Mouse (Mus musculus): ENCODE measurements around the gene Inppl1.

Inppl1 gene

DNA sequence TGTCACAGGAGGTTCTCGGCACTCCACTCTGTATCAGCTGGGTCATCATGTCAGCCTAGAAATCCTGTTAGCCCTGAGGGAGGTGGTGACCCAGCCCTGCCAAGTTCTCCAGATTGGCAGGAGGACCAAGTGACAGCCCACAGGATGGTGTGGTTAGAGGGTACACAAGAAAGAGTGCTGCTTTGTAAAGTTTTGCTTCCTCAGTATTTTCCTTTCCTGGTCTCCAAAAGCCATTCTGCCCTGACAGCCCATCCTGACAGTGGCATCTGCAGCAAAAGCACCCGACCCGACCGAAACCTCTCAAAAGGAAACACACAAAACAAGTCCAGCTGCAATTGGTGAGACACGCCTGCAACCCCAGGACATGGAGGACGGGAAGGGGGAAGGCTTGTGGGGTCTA is 6.2 kb upstream of the Inppl1 start:
- DNase-seq (ENCODE audit: low spot score in 2 of 2) = no peak

DNA sequence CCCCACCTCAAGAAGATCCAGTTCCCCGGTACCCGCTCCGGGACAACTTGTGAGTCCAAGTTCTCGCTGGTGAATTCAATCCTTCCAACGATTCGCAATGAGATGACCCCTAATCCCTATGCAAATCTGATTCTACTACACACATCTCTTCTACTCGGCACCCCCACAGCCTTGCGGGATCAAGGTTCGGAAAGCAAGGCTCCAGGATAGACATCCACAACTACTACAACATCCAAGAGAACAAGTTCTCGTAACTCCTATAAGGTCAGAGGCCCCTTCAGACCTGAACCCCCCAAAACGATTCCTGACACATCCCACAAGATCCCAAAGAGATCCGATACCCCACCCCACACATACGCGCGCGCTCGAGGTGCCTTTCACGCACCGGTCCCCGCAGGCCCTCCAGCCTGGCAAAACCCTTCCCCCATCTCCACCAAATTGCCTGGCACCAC is 849 bp downstream of the Inppl1 start:
- DNase-seq (ENCODE audit: low spot score in 2 of 2) = peak in 1 of 2 experiments; percentile 16

GRCm38 (mm10) chr7:101836271-101837153 is 1.5 kb downstream of the Inppl1 start:
- peak; percentile 38 to 45 for DNase-seq (ENCODE audit: low spot score in 2 of 2)

- no peak for DNase-seq (ENCODE audit: low spot score in 2 of 2)
These were observed 2.4 kb downstream of the Inppl1 start for GRCm38 (mm10) chr7:101835457-101836109.

DNA sequence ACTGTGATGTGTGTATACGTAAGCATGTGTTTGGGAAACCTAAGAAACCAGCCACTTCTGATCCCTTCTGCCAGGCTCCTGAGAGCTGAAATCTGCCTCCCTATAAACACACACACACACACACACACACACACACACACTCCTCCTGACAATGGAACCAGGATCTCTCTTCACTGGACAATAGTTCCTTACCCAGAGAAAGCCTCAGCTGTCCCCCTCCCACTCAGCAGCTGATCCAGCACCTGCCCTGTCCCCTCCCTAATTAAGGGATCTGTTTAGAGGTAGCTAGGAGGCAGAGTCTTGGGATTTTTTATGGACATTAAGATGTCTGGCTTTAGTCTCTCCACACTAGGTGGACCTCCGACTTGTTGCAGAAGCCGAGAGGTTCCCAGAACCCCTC is 3.1 kb downstream of the Inppl1 start:
- DNase-seq (ENCODE audit: low spot score in 2 of 2) = no peak

- DNase-seq (ENCODE audit: low spot score in 2 of 2) = no peak
These were observed 4.0 kb downstream of the Inppl1 start for GRCm38 (mm10) chr7:101833916-101834584.

DNA sequence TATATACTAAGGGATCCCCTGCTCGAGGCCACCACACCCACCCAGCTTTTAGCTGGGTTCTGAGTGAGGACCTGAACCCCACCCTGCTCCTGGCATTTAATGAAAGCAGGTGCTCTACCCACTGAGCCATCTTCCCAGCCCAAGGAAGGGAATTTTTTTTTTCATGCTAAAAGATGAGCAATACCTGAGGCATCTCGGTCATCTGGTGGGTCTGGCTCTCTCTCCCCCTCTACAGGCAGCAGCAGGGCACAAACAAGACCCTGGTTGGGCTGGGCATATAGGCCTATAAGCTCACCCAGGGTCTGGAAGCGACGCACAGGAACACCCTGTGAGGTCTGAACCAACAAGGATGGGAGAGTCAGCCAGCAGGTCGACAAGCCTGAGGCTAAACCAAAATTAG is 4.7 kb downstream of the Inppl1 start:
- DNase-seq (ENCODE audit: low spot score in 2 of 2) = no peak

- DNase-seq (ENCODE audit: low spot score in 2 of 2) = no peak
These were observed 5.7 kb downstream of the Inppl1 start for GRCm38 (mm10) chr7:101832372-101832771.

- DNase-seq (ENCODE audit: low spot score in 2 of 2) = no peak
These were observed 6.6 kb downstream of the Inppl1 start for GRCm38 (mm10) chr7:101831437-101831836.

DNA sequence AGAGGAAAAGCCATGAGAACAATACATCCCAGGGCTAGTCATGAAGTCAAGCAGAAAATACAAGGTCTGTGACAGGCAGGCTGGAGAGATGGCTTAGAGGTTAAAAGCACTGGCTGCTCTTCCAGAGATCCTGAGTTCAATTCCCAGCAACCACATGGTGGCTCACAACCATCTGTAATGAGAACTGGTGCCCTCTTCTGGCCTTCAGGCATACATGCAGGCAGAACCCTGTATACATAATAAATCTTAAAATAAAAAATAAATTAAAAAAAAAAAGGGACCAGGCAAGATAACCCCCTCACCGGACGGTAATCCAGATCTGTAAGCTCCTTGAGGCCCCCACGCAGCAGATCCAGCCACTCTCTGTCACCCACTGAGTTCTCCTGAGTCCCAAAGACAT is 7.7 kb downstream of the Inppl1 start:
- no peak for DNase-seq (ENCODE audit: low spot score in 2 of 2)

- DNase-seq (ENCODE audit: low spot score in 2 of 2) = no peak
These were observed 14.0 kb downstream of the Inppl1 start for GRCm38 (mm10) chr7:101823758-101824630.

- no peak for DNase-seq (ENCODE audit: low spot score in 2 of 2)
These were observed 14.9 kb downstream of the Inppl1 start for GRCm38 (mm10) chr7:101822836-101823757.

DNA sequence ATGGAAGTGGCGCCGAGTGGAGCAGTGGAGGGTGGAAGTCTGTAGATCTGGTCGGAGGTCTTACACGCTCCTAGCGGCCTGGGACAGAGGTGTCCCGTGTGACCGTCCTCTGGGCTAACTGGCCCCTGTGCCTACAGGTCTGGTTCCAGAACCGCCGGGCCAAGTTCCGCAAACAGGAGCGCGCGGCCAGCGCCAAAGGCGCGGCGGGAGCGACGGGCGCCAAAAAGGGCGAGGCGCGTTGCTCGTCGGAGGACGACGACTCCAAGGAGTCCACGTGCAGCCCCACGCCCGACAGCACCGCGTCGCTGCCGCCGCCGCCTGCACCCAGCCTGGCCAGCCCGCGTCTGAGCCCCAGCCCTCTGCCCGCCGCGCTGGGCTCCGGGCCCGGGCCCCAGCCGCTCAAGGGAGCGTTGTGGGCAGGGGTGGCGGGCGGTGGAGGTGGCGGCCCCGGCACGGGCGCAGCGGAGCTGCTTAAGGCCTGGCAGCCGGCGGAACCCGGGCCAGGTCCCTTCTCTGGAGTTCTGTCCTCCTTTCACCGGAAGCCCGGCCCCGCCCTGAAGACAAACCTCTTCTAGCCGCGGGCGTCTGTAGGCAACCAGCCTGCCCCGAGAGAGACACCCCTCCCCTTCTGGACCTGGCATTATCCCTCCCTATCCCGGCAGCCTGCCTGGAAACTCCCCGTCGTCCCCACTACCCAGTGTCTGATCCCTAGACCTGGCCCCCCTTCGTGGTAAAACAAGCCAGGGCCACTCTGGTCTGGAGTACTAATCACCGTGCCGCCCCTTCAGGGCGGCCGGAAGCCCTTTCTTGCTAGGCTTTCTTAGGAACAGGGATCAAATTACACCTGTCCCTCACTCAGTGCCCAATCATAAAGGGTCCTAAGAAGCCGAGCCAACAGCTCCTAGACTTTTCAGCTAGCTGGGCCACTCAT is 16.2 kb downstream of the Inppl1 start:
- peak in 1 of 2 experiments; percentile 13 for DNase-seq (ENCODE audit: low spot score in 2 of 2)

DNA sequence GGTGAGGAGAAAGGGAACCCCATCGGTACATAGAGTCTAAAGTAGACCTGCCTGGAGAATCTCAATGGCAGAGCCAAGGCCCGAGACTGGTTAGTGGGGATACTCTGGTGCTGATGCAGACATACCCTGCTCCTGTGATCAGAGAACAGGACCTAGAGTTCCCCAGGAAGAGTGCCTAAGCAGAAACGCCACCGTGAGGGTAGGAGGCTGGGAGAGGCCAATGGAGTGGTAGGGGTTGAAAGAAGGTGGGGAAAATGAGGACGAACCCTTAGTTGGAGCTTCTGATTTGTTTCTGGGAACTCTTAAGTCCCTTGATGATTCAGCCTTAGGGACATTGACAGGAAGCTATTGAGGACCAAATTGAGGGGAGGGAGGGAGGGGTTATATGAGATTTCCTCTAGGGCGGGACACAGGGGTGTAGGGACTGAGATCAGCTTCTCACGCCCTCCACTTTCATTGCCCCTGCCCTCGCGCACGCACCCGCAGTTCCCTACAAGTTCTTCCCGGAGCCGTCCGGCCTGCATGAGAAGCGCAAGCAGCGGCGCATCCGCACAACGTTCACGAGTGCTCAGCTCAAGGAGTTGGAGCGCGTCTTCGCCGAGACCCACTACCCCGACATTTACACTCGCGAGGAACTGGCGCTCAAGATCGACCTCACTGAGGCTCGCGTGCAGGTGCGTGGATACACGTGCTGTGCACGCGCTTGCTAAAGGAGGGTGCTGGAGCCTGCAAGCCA is 17.6 kb downstream of the Inppl1 start:
- no peak for DNase-seq (ENCODE audit: low spot score in 2 of 2)

DNA sequence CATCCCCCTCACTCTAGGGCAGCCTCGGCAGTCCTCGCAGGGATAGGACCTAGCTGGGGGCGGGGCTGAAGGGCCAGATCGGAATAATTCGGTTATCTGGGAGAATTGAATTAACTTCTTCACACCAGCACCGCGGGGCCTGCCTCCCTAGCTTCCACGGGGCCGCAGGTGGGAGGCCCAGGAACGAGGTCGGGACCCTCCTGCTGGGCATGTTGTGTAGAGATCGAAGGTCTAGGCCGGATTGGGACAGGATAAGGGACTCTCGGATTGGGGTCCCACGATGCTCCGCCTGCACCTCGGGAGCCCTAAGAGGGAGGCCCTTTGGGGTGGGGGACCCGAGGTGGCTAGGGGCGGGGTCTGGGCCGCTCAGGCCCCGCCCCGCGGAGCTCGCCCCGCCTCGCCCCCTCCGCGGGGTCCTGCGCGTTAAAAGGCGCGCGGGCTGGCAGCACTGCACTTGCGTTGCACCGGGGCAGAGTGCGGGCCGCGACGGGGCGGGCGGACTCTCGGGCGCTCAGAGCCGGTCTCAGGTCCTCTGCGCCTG is 20.1 kb downstream of the Inppl1 start, which contains the start of gene Phox2a:
TSS of gene Phox2a (plus strand) at position 453 of the 541 bp plus-strand sequence.
- DNase-seq (ENCODE audit: low spot score in 2 of 2) = no peak

GRCm38 (mm10) chr7:101777053-101777452 is 61.0 kb downstream of the Inppl1 start:
- DNase-seq (ENCODE audit: low spot score in 2 of 2) = no peak

GRCm38 (mm10) chr7:101772687-101773086 is 65.3 kb downstream of the Inppl1 start:
- peak in 1 of 2 experiments; percentile 18 for DNase-seq (ENCODE audit: low spot score in 2 of 2)
